Mouse (Mus musculus): ENCODE results near the gene Hpcal4.

Hpcal4 gene

GRCm38 (mm10) chr4:123201186-123202093, 18.4 kb downstream of the Hpcal4 start, which contains the start of gene Nt5c1a:
TSS of gene Nt5c1a (plus strand) at chr4:123201504.
- CTCF ChIA-PET: no interaction called here

- CTCF ChIA-PET: no interaction called here
Observed at GRCm38 (mm10) chr4:123202094-123202420, 19.0 kb downstream of the Hpcal4 start.

GRCm38 (mm10) chr4:123207337-123207736, 24.3 kb downstream of the Hpcal4 start:
- CTCF ChIA-PET: no interaction called here

- CTCF ChIA-PET: no interaction called here
Observed at GRCm38 (mm10) chr4:123210996-123211395, 28.0 kb downstream of the Hpcal4 start.

GRCm38 (mm10) chr4:123211453-123211852, 28.4 kb downstream of the Hpcal4 start:
- CTCF ChIA-PET: no interaction called here

GRCm38 (mm10) chr4:123212330-123212729, 29.3 kb downstream of the Hpcal4 start:
- CTCF ChIA-PET: interaction anchor here (0.5 kb wide), 1 partner anchor 299 kb away, joined by 9 read pairs; no protein-coding TSS in a partner anchor

GRCm38 (mm10) chr4:123213975-123214374, 30.9 kb downstream of the Hpcal4 start:
- CTCF ChIA-PET: no interaction called here

- CTCF ChIA-PET: no interaction called here
Observed at GRCm38 (mm10) chr4:123215367-123215766, 32.3 kb downstream of the Hpcal4 start.

GRCm38 (mm10) chr4:123216782-123217181, 33.8 kb downstream of the Hpcal4 start:
- CTCF ChIA-PET: interaction anchor here (1.0 kb wide), 1 partner anchor 38 kb away, joined by 3 read pairs; no protein-coding TSS in a partner anchor

GRCm38 (mm10) chr4:123219720-123220357, 36.8 kb downstream of the Hpcal4 start:
- CTCF ChIA-PET: interaction anchor here (0.8 to 1.2 kb wide), 2 partner anchors 20 to 35 kb away, joined by 3 to 6 read pairs; no protein-coding TSS in a partner anchor

- CTCF ChIA-PET: interaction anchor here (1.2 kb wide), 1 partner anchor 34 kb away, joined by 6 read pairs; no protein-coding TSS in a partner anchor
Observed at GRCm38 (mm10) chr4:123220637-123221036, 37.6 kb downstream of the Hpcal4 start.

- CTCF ChIA-PET: interaction anchor here (1.1 kb wide), 1 partner anchor 31 kb away, joined by 6 read pairs; no protein-coding TSS in a partner anchor
Observed at GRCm38 (mm10) chr4:123223309-123223708, 40.3 kb downstream of the Hpcal4 start.

GRCm38 (mm10) chr4:123225718-123226403, 42.8 kb downstream of the Hpcal4 start:
- CTCF ChIA-PET: no interaction called here

- CTCF ChIA-PET: no interaction called here
Observed at GRCm38 (mm10) chr4:123227707-123228106, 44.7 kb downstream of the Hpcal4 start.

- CTCF ChIA-PET: no interaction called here
Observed at GRCm38 (mm10) chr4:123228270-123228669, 45.2 kb downstream of the Hpcal4 start.

- CTCF ChIA-PET: no interaction called here
Observed at GRCm38 (mm10) chr4:123229166-123229565, 46.1 kb downstream of the Hpcal4 start.

- CTCF ChIA-PET: no interaction called here
Observed at GRCm38 (mm10) chr4:123232841-123233240, 49.8 kb downstream of the Hpcal4 start.

GRCm38 (mm10) chr4:123233492-123234084, 50.6 kb downstream of the Hpcal4 start, which contains the start of gene Heyl:
TSS of gene Heyl (plus strand) at chr4:123233556.
- CTCF ChIA-PET: no interaction called here

- CTCF ChIA-PET: interaction anchor here (0.6 kb wide), 1 partner anchor 198 kb away, joined by 4 read pairs; no protein-coding TSS in a partner anchor
Observed at GRCm38 (mm10) chr4:123235835-123236430, 52.9 kb downstream of the Hpcal4 start.

- CTCF ChIA-PET: interaction anchor here (0.6 kb wide), 1 partner anchor 199 kb away, joined by 4 read pairs; no protein-coding TSS in a partner anchor
Observed at GRCm38 (mm10) chr4:123236431-123237031, 53.5 kb downstream of the Hpcal4 start.
